Mouse (Mus musculus) CD4-positive helper T cell, adult 2 months (primary cell): ENCODE data around the gene Polr2b.

Source experiments
- DNase-seq: peaks from one replicate; pipeline ENCODE4 v3.0.0-alpha.2; 2012; ENCODE audit warnings: low read depth, missing footprints, low spot score

The Polr2b gene

GRCm38 (mm10) chr5:77309924-77310772 is at the start of gene Polr2b, which contains the start of gene Noa1:
TSS of gene Polr2b (plus strand) at chr5:77310147.
TSS of gene Noa1 (minus strand) at chr5:77310084.
- DNase-seq = peak; percentile 98

- no peak for DNase-seq
Measured at GRCm38 (mm10) chr5:77261137-77261536, 48.8 kb upstream of the Polr2b start.

- DNase-seq = no peak
Measured at GRCm38 (mm10) chr5:77262105-77262504, 47.8 kb upstream of the Polr2b start.

- DNase-seq = peak; percentile 80
Measured at GRCm38 (mm10) chr5:77265081-77265670, 44.8 kb upstream of the Polr2b start, which contains the start of gene Rest. TSS of gene Rest (plus strand) at chr5:77265491.

- peak; percentile 76 for DNase-seq
Measured at GRCm38 (mm10) chr5:77265671-77266065, 44.3 kb upstream of the Polr2b start.

GRCm38 (mm10) chr5:77266066-77266885 is 43.7 kb upstream of the Polr2b start:
- peak; percentile 72 for DNase-seq

GRCm38 (mm10) chr5:77266886-77267401 is 43.0 kb upstream of the Polr2b start:
- DNase-seq = peak; percentile 52

GRCm38 (mm10) chr5:77267441-77267840 is 42.5 kb upstream of the Polr2b start:
- no peak for DNase-seq

GRCm38 (mm10) chr5:77267957-77268624 is 41.9 kb upstream of the Polr2b start:
- DNase-seq = no peak

GRCm38 (mm10) chr5:77269399-77269798 is 40.5 kb upstream of the Polr2b start:
- peak; percentile 49 for DNase-seq

GRCm38 (mm10) chr5:77273151-77273550 is 36.8 kb upstream of the Polr2b start:
- DNase-seq = peak; percentile 72

- DNase-seq = peak; percentile 50
Measured at GRCm38 (mm10) chr5:77275950-77276349, 34.0 kb upstream of the Polr2b start.

GRCm38 (mm10) chr5:77277204-77277603 is 32.7 kb upstream of the Polr2b start:
- DNase-seq = no peak

GRCm38 (mm10) chr5:77281518-77282174 is 28.3 kb upstream of the Polr2b start:
- no peak for DNase-seq

- no peak for DNase-seq
Measured at GRCm38 (mm10) chr5:77282242-77282641, 27.7 kb upstream of the Polr2b start.

GRCm38 (mm10) chr5:77285685-77286084 is 24.3 kb upstream of the Polr2b start:
- peak; percentile 34 for DNase-seq

- DNase-seq = no peak
Measured at GRCm38 (mm10) chr5:77286904-77287303, 23.0 kb upstream of the Polr2b start.

- no peak for DNase-seq
Measured at GRCm38 (mm10) chr5:77287901-77288300, 22.0 kb upstream of the Polr2b start.

- no peak for DNase-seq
Measured at GRCm38 (mm10) chr5:77289686-77290085, 20.3 kb upstream of the Polr2b start.

- no peak for DNase-seq
Measured at GRCm38 (mm10) chr5:77290606-77291005, 19.3 kb upstream of the Polr2b start.
